Mouse (Mus musculus): ENCODE measurements around the gene Myh1.

The Myh1 gene

DNA sequence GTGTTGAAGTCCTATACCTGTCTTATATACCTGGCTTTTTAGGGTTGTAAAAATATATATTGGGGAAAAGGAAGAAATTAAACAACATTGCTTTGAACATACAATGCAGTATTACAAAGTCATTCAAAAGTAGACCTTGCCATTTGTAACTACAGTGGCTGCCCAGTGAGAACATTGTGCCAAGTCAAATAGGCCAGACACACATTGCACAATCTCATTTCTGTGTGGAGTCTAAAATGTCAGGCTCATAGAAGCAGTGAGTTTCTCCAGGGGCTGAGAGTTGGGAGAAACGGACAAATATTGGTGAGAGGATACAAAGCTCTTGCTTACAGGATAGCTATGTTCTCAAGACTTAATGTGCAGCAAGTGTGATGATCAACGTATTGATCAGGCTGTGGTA lies 30.1 kb downstream of the Myh1 start:
- peak; percentile 79 for DNase-seq (ENCODE audit: low read depth, low spot score)

GRCm38 (mm10) chr11:67235639-67236358 lies 35.9 kb downstream of the Myh1 start:
- peak; percentile 86 for DNase-seq (ENCODE audit: low read depth, low spot score)

GRCm38 (mm10) chr11:67236799-67237198 lies 36.9 kb downstream of the Myh1 start:
- DNase-seq (ENCODE audit: low read depth, low spot score) = peak; percentile 52

GRCm38 (mm10) chr11:67237481-67238079 lies 37.7 kb downstream of the Myh1 start, which contains the start of gene Myh4:
TSS of gene Myh4 (plus strand) at chr11:67238029.
- DNase-seq (ENCODE audit: low read depth, low spot score) = peak; percentile 95

DNA sequence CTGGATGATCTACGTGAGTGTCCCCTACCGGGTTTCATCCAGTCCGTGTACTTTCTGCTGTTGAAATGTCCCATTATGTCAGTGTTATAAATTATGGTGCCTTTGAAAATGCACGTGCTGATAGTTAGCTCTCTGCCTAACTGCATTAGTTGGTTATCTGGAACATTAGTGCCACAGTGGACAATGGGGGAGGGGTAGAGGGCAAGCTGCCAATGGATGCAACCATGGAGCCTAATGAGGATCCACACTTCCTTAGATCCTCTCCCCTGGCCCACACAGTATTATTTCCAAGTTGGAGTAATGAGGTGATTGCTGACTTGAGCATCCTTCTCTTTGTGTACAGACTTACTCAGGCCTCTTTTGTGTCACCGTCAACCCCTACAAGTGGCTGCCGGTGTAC lies 41.2 kb downstream of the Myh1 start:
- DNase-seq (ENCODE audit: low read depth, low spot score) = peak; percentile 55

- peak; percentile 43 for DNase-seq (ENCODE audit: low read depth, low spot score)
These were observed 53.8 kb downstream of the Myh1 start for GRCm38 (mm10) chr11:67253691-67254090.

DNA sequence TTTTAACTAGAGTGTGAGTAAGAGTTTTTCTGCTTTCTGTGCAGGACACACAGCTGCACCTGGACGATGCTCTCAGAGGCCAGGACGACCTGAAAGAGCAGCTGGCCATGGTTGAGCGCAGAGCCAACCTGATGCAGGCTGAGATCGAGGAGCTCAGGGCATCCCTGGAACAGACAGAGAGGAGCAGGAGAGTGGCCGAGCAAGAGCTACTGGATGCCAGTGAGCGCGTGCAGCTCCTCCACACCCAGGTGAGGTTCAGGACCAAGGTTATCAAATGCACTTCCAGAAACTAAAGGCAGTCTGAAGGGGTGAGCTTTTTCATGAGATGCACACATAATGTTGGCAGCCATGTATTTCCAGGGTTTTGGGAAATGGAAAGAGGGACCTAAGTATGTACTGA lies 57.2 kb downstream of the Myh1 start:
- DNase-seq (ENCODE audit: low read depth, low spot score) = peak; percentile 63

DNA sequence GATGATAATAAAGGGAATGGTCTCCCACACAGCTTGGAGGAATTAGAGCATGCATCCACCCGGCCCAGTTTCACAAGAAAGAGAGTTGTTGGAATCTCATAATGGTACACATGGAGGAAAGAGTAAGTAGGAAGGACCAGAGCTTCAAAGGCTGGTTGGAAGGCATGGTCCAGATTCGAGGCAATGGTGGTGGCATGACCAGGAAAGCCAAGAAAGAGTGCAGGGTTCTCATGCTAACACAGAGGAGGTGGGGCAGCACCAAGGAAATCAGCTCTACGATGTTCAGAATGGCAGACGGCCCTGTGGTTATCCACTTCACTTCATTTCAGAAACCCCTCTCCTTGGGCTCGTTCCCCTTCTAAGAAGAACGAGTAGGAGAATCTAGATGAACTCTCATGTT lies 61.1 kb downstream of the Myh1 start:
- DNase-seq (ENCODE audit: low read depth, low spot score) = peak; percentile 72

All from skeletal muscle tissue, adult 2 months (tissue).